Mouse (Mus musculus) kidney, postnatal 0 days (tissue): ENCODE data around the gene Ergic1. TPM values are rescaled to one million over a fixed set of nuclear protein-coding genes. Genes with fewer than 3 reads are reported as not detected.

Experiments used
- ATAC-seq: fragments of 200-750 bp; cut with Nextera tagmentation; replicated peaks from 2 replicates; pipeline ENCODE4 v1.8.0; 2017; ENCODE audit warnings: low read depth, moderate number of reproducible peaks, moderate TSS enrichment, moderate library complexity; ENCODE audit not compliant: low FRiP score
- DNase-seq: peaks from one replicate; pipeline ENCODE4 v3.0.0-alpha.2; 2016; ENCODE audit warnings: low spot score
- H3K27ac ChIP-seq: fragments of 300-500 bp; sonication (generic); 2 replicates; pipeline ENCODE4 v1.5.1; 2014; ENCODE audit warnings: mild to moderate bottlenecking
- H3K27me3 ChIP-seq: fragments of 300-500 bp; sonication (generic); 2 replicates; pipeline ENCODE4 v1.6.1; 2014; ENCODE audit warnings: low read length, mixed read lengths; ENCODE audit not compliant: insufficient read depth
- H3K36me3 ChIP-seq: fragments of 300-500 bp; sonication (generic); 2 replicates; pipeline ENCODE4 v1.6.1; 2014; ENCODE audit warnings: low read length, mixed read lengths; ENCODE audit not compliant: insufficient read depth
- H3K4me1 ChIP-seq: fragments of 300-500 bp; sonication (generic); replicated peaks from 2 replicates; pipeline ENCODE4 v1.6.1; 2014; ENCODE audit warnings: antibody characterized with exemption, low read length, mixed read lengths; ENCODE audit not compliant: insufficient read depth
- H3K4me2 ChIP-seq: fragments of 300-500 bp; sonication (generic); 2 replicates; pipeline ENCODE4 v1.6.1; 2014; ENCODE audit warnings: mild to moderate bottlenecking, low read length, moderate library complexity, mixed read lengths
- H3K4me3 ChIP-seq: fragments of 300-500 bp; sonication (generic); replicated peaks from 2 replicates; pipeline ENCODE4 v1.5.1; 2014; ENCODE audit warnings: low read depth, low read length
- H3K9ac ChIP-seq: fragments of 300-500 bp; sonication (generic); 2 replicates; pipeline ENCODE4 v1.6.1; 2014; ENCODE audit warnings: low read depth, low read length
- H3K9me3 ChIP-seq: fragments of 300-500 bp; sonication (generic); replicated peaks from 2 replicates; pipeline ENCODE4 v1.6.1; 2016; ENCODE audit warnings: low read length, inconsistent platforms, mixed read lengths
- CTCF ChIP-seq: IDR thresholded peaks from 2 replicates; pipeline ENCODE4 v1.5.1; 2016; ENCODE audit warnings: antibody characterized with exemption, low read depth, mild to moderate bottlenecking, moderate library complexity
- WGBS: fragments of 180-500 bp; shearing (Covaris S2); extraction: QIAGEN DNeasy Blood & Tissue Kit; methylation state at CpG from one replicate; pipeline ENCODE4 v1.1.7; 2014; 5-methylcytosine and 5-hydroxymethylcytosine counted together
- polyA plus RNA-seq: library from polyadenylated mRNA; unstranded; fragments of >200 nt; fragmentation: Nextera tagmentation; extraction: Ambion mirVana; gene quantifications from 2 replicates; pipeline ENCODE4 v1.2.1, GENCODE M21; 2015

Gene Ergic1
- polyA plus RNA-seq, 1 experiment from 2014 or later: 107 TPM

- Histone ChIP-seq H3K36me3 (no peaks in the 10 kb centered on the region), H3K27me3 (no peaks in the 10 kb centered on the region), H3K4me3 (no peak overlapping the region), H3K9ac (no peak overlapping the region), H3K27ac (no peak overlapping the region), H3K4me2 (no peak overlapping the region), H3K9me3 (no peaks in the 10 kb centered on the region), H3K4me1 (peaks cover 12% of the 10 kb centered on the region; the same call in 1 of the 2 replicates)
- WGBS: 65% methylated on average over 5 of the region's 5 CpGs
- no peak for ATAC-seq
- TF ChIP-seq CTCF: no peak
- no peak for DNase-seq
Observed at GRCm38 (mm10) chr17:26529791-26530241, 31.5 kb upstream of the Ergic1 start.

GRCm38 (mm10) chr17:26530590-26531081 is 30.7 kb upstream of the Ergic1 start:
- Histone ChIP-seq H3K27ac (no peak overlapping the region), H3K36me3 (no peaks in the 10 kb centered on the region)
- 38% methylated on average over 3 of the region's 3 CpGs for WGBS

GRCm38 (mm10) chr17:26531395-26532027 is 29.8 kb upstream of the Ergic1 start:
- DNase-seq (no peak), ATAC-seq (no peak)
- WGBS: 93% methylated on average over 7 of the region's 7 CpGs
- Histone ChIP-seq H3K27me3 (no peaks in the 10 kb centered on the region), H3K4me2 (no peak overlapping the region), H3K9me3 (no peaks in the 10 kb centered on the region), H3K4me1 (peaks cover 12% of the 10 kb centered on the region; the same call in 1 of the 2 replicates), H3K4me3 (no peak overlapping the region), H3K36me3 (no peaks in the 10 kb centered on the region), H3K9ac (no peak overlapping the region), H3K27ac (no peak overlapping the region)
- no peak for TF ChIP-seq CTCF

More at GRCm38 (mm10) chr17:26530590-26531081, 30.7 kb upstream of the Ergic1 start:
- TF ChIP-seq CTCF: no peak
- H3K4me2 ChIP-seq: no peak overlapping the region
- H3K9ac ChIP-seq: no peak overlapping the region
- no peaks in the 10 kb centered on the region for H3K9me3 ChIP-seq
- peaks cover 12% of the 10 kb centered on the region; the same call in 1 of the 2 replicates for H3K4me1 ChIP-seq
- no peaks in the 10 kb centered on the region for H3K27me3 ChIP-seq
- H3K4me3 ChIP-seq: no peak overlapping the region
- no peak for ATAC-seq
- peak; percentile 36 for DNase-seq

- no peak overlapping the region for H3K4me2 ChIP-seq
- H3K4me1 ChIP-seq: peaks cover 14% of the 10 kb centered on the region; the same call in 1 of the 2 replicates
- WGBS: 56% methylated on average over 4 of the region's 4 CpGs
- H3K36me3 ChIP-seq: no peaks in the 10 kb centered on the region
- H3K9ac ChIP-seq: no peak overlapping the region
- ATAC-seq (no peak), DNase-seq (no peak)
- no peaks in the 10 kb centered on the region for H3K27me3 ChIP-seq
- H3K4me3 ChIP-seq: no peak overlapping the region
- no peak for TF ChIP-seq CTCF
- H3K9me3 ChIP-seq: no peaks in the 10 kb centered on the region
- H3K27ac ChIP-seq: no peak overlapping the region
Observed at GRCm38 (mm10) chr17:26532476-26533045, 28.7 kb upstream of the Ergic1 start.

GRCm38 (mm10) chr17:26533871-26534372 is 27.4 kb upstream of the Ergic1 start:
- no peak for DNase-seq
- no peaks in the 10 kb centered on the region for H3K9me3 ChIP-seq
- TF ChIP-seq CTCF: no peak
- ATAC-seq: no peak
- H3K4me3 ChIP-seq: no peak overlapping the region
- no peaks in the 10 kb centered on the region for H3K36me3 ChIP-seq
- H3K4me2 ChIP-seq: no peak overlapping the region
- no peaks in the 10 kb centered on the region for H3K27me3 ChIP-seq
- H3K4me1 ChIP-seq: peaks cover 16% of the 10 kb centered on the region; the same call in 1 of the 2 replicates
- no peak overlapping the region for H3K27ac ChIP-seq
- 63% methylated on average over 5 of the region's 5 CpGs for WGBS
- no peak overlapping the region for H3K9ac ChIP-seq

- ATAC-seq (no peak), DNase-seq (no peak)
- 75% methylated on average over 5 of the region's 5 CpGs for WGBS
Observed at GRCm38 (mm10) chr17:26534695-26535094, 26.6 kb upstream of the Ergic1 start.

More at GRCm38 (mm10) chr17:26534695-26535094, 26.6 kb upstream of the Ergic1 start:
- Histone ChIP-seq H3K9me3 (no peaks in the 10 kb centered on the region), H3K4me3 (no peak overlapping the region), H3K27me3 (no peaks in the 10 kb centered on the region), H3K36me3 (no peaks in the 10 kb centered on the region), H3K4me1 (peaks cover 13% of the 10 kb centered on the region; the same call in 1 of the 2 replicates), H3K27ac (no peak overlapping the region), H3K9ac (no peak overlapping the region), H3K4me2 (no peak overlapping the region)
- TF ChIP-seq CTCF: no peak
